Mouse (Mus musculus): ENCODE measurements around the gene Thsd4. TPM values are rescaled to one million over a fixed set of nuclear protein-coding genes. Genes with fewer than 3 reads are reported as not detected.

The Thsd4 gene
- polyA plus RNA-seq, 1 experiment: 0.97 TPM

- TF ChIP-seq POLR2A (IDR thresholded peaks at IDR 0.05; ENCODE audit: borderline replicate concordance, control insufficient read depth, low read depth, low read length): no peak
- no peak for TF ChIP-seq CTCF (IDR thresholded peaks at IDR 0.05; ENCODE audit: control insufficient read depth, insufficient read depth, low read length)
- 83% methylated on average over 6 of the region's 6 CpGs for WGBS
- no peak overlapping the region for H3K4me3 ChIP-seq (replicated peaks; ENCODE audit: control insufficient read depth, low read depth, low read length)
- no peaks in the 10 kb centered on the region for H3K4me1 ChIP-seq (ENCODE audit: control insufficient read depth, insufficient read depth, low read length)
- H3K27ac ChIP-seq (ENCODE audit: control insufficient read depth, insufficient read depth, low read depth, low read length, poor library complexity): no peak overlapping the region
Measured at GRCm38 (mm10) chr9:60335455-60335854, 186.4 kb downstream of the Thsd4 start.

- Histone ChIP-seq H3K4me1 (ENCODE audit: control insufficient read depth, insufficient read depth, low read length) (no peaks in the 10 kb centered on the region), H3K4me3 (replicated peaks; ENCODE audit: control insufficient read depth, low read depth, low read length) (no peak overlapping the region), H3K27ac (ENCODE audit: control insufficient read depth, insufficient read depth, low read depth, low read length, poor library complexity) (no peak overlapping the region)
- TF ChIP-seq POLR2A (IDR thresholded peaks at IDR 0.05; ENCODE audit: borderline replicate concordance, control insufficient read depth, low read depth, low read length) (no peak), CTCF (IDR thresholded peaks at IDR 0.05; ENCODE audit: control insufficient read depth, insufficient read depth, low read length) (no peak)
- 81% methylated on average over 4 of the region's 4 CpGs for WGBS
Measured at GRCm38 (mm10) chr9:60329911-60330310, 191.9 kb downstream of the Thsd4 start.

- 81% methylated on average over 2 of the region's 2 CpGs for WGBS
- no peak for TF ChIP-seq POLR2A (IDR thresholded peaks at IDR 0.05; ENCODE audit: borderline replicate concordance, control insufficient read depth, low read depth, low read length)
- TF ChIP-seq CTCF (IDR thresholded peaks at IDR 0.05; ENCODE audit: control insufficient read depth, insufficient read depth, low read length): no peak
- H3K27ac ChIP-seq (ENCODE audit: control insufficient read depth, insufficient read depth, low read depth, low read length, poor library complexity): no peak overlapping the region
- H3K4me1 ChIP-seq (ENCODE audit: control insufficient read depth, insufficient read depth, low read length): no peaks in the 10 kb centered on the region
- H3K4me3 ChIP-seq (replicated peaks; ENCODE audit: control insufficient read depth, low read depth, low read length): no peak overlapping the region
Measured at GRCm38 (mm10) chr9:60324716-60325115, 197.1 kb downstream of the Thsd4 start.

- TF ChIP-seq POLR2A (IDR thresholded peaks at IDR 0.05; ENCODE audit: borderline replicate concordance, control insufficient read depth, low read depth, low read length): no peak
- TF ChIP-seq CTCF (IDR thresholded peaks at IDR 0.05; ENCODE audit: control insufficient read depth, insufficient read depth, low read length): no peak
- H3K27ac ChIP-seq (ENCODE audit: control insufficient read depth, insufficient read depth, low read depth, low read length, poor library complexity): no peak overlapping the region
- H3K4me1 ChIP-seq (ENCODE audit: control insufficient read depth, insufficient read depth, low read length): no peaks in the 10 kb centered on the region
- H3K4me3 ChIP-seq (replicated peaks; ENCODE audit: control insufficient read depth, low read depth, low read length): no peak overlapping the region
- WGBS: 82% methylated on average over 6 of the region's 6 CpGs
Measured at GRCm38 (mm10) chr9:60323435-60323834, 198.4 kb downstream of the Thsd4 start.

- Histone ChIP-seq H3K4me3 (replicated peaks; ENCODE audit: control insufficient read depth, low read depth, low read length) (no peak overlapping the region), H3K27ac (ENCODE audit: control insufficient read depth, insufficient read depth, low read depth, low read length, poor library complexity) (no peak overlapping the region), H3K4me1 (ENCODE audit: control insufficient read depth, insufficient read depth, low read length) (no peaks in the 10 kb centered on the region)
- WGBS: 94% methylated on average over 8 of the region's 8 CpGs
- TF ChIP-seq CTCF (IDR thresholded peaks at IDR 0.05; ENCODE audit: control insufficient read depth, insufficient read depth, low read length): no peak
- no peak for TF ChIP-seq POLR2A (IDR thresholded peaks at IDR 0.05; ENCODE audit: borderline replicate concordance, control insufficient read depth, low read depth, low read length)
Measured at GRCm38 (mm10) chr9:60317291-60317690, 204.6 kb downstream of the Thsd4 start.

- TF ChIP-seq POLR2A (IDR thresholded peaks at IDR 0.05; ENCODE audit: borderline replicate concordance, control insufficient read depth, low read depth, low read length) (no peak), CTCF (IDR thresholded peaks at IDR 0.05; ENCODE audit: control insufficient read depth, insufficient read depth, low read length) (no peak)
- no peaks in the 10 kb centered on the region for H3K4me1 ChIP-seq (ENCODE audit: control insufficient read depth, insufficient read depth, low read length)
- no peak overlapping the region for H3K4me3 ChIP-seq (replicated peaks; ENCODE audit: control insufficient read depth, low read depth, low read length)
- 85% methylated on average over 5 of the region's 5 CpGs for WGBS
- H3K27ac ChIP-seq (ENCODE audit: control insufficient read depth, insufficient read depth, low read depth, low read length, poor library complexity): no peak overlapping the region
Measured at GRCm38 (mm10) chr9:60316510-60316909, 205.3 kb downstream of the Thsd4 start.

- H3K4me1 ChIP-seq (ENCODE audit: control insufficient read depth, insufficient read depth, low read length): no peaks in the 10 kb centered on the region
Measured at GRCm38 (mm10) chr9:60315533-60315932, 206.3 kb downstream of the Thsd4 start.

GRCm38 (mm10) chr9:60313661-60314060 is 208.2 kb downstream of the Thsd4 start:
- no peaks in the 10 kb centered on the region for H3K4me1 ChIP-seq (ENCODE audit: control insufficient read depth, insufficient read depth, low read length)
- H3K27ac ChIP-seq (ENCODE audit: control insufficient read depth, insufficient read depth, low read depth, low read length, poor library complexity): no peak overlapping the region
- 77% methylated on average over 6 of the region's 6 CpGs for WGBS
- TF ChIP-seq CTCF (IDR thresholded peaks at IDR 0.05; ENCODE audit: control insufficient read depth, insufficient read depth, low read length): no peak
- TF ChIP-seq POLR2A (IDR thresholded peaks at IDR 0.05; ENCODE audit: borderline replicate concordance, control insufficient read depth, low read depth, low read length): no peak
- H3K4me3 ChIP-seq (replicated peaks; ENCODE audit: control insufficient read depth, low read depth, low read length): no peak overlapping the region

More at GRCm38 (mm10) chr9:60315533-60315932, 206.3 kb downstream of the Thsd4 start:
- TF ChIP-seq CTCF (IDR thresholded peaks at IDR 0.05; ENCODE audit: control insufficient read depth, insufficient read depth, low read length) (no peak), POLR2A (IDR thresholded peaks at IDR 0.05; ENCODE audit: borderline replicate concordance, control insufficient read depth, low read depth, low read length) (no peak)
- H3K27ac ChIP-seq (ENCODE audit: control insufficient read depth, insufficient read depth, low read depth, low read length, poor library complexity): no peak overlapping the region
- no peak overlapping the region for H3K4me3 ChIP-seq (replicated peaks; ENCODE audit: control insufficient read depth, low read depth, low read length)
- WGBS: 66% methylated on average over 5 of the region's 5 CpGs

- 88% methylated on average over 7 of the region's 7 CpGs for WGBS
- Histone ChIP-seq H3K4me1 (ENCODE audit: control insufficient read depth, insufficient read depth, low read length) (no peaks in the 10 kb centered on the region), H3K27ac (ENCODE audit: control insufficient read depth, insufficient read depth, low read depth, low read length, poor library complexity) (no peak overlapping the region), H3K4me3 (replicated peaks; ENCODE audit: control insufficient read depth, low read depth, low read length) (no peak overlapping the region)
- TF ChIP-seq CTCF (IDR thresholded peaks at IDR 0.05; ENCODE audit: control insufficient read depth, insufficient read depth, low read length): no peak
- TF ChIP-seq POLR2A (IDR thresholded peaks at IDR 0.05; ENCODE audit: borderline replicate concordance, control insufficient read depth, low read depth, low read length): no peak
Measured at GRCm38 (mm10) chr9:60312670-60313069, 209.2 kb downstream of the Thsd4 start.
